Mouse (Mus musculus): Measurements from ENCODE around the gene Fgfr2. TPM values are rescaled to one million over a fixed set of nuclear protein-coding genes. Genes with fewer than 3 reads are reported as not detected.

Gene Fgfr2
- total RNA-seq, 2 experiments from 2014 or later, result 43.7 to 44.3 TPM

- no peak for DNase-seq (ENCODE audit: extremely low spot score in 1 of 2, low spot score in 1 of 2)
Measured at GRCm38 (mm10) chr7:130932921-130933320, 2190.2 kb downstream of the Fgfr2 start.

- DNase-seq (ENCODE audit: extremely low spot score in 1 of 2, low spot score in 1 of 2), result no peak
Measured at GRCm38 (mm10) chr7:130930401-130930800, 2192.7 kb downstream of the Fgfr2 start.

- no peak for DNase-seq (ENCODE audit: extremely low spot score in 1 of 2, low spot score in 1 of 2)
Measured at GRCm38 (mm10) chr7:130922981-130923731, 2200.0 kb downstream of the Fgfr2 start.

GRCm38 (mm10) chr7:130918260-130918659 lies 2204.9 kb downstream of the Fgfr2 start:
- DNase-seq (ENCODE audit: extremely low spot score in 1 of 2, low spot score in 1 of 2), result no peak

- DNase-seq (ENCODE audit: extremely low spot score in 1 of 2, low spot score in 1 of 2), result no peak
Measured at GRCm38 (mm10) chr7:130914693-130915363, 2208.3 kb downstream of the Fgfr2 start.

- no peak for DNase-seq (ENCODE audit: extremely low spot score in 1 of 2, low spot score in 1 of 2)
Measured at GRCm38 (mm10) chr7:130910841-130911240, 2212.3 kb downstream of the Fgfr2 start.

- no peak for DNase-seq (ENCODE audit: extremely low spot score in 1 of 2, low spot score in 1 of 2)
Measured at GRCm38 (mm10) chr7:130904571-130905365, 2218.4 kb downstream of the Fgfr2 start.

GRCm38 (mm10) chr7:130903505-130904074 lies 2219.6 kb downstream of the Fgfr2 start:
- DNase-seq (ENCODE audit: extremely low spot score in 1 of 2, low spot score in 1 of 2), result no peak

GRCm38 (mm10) chr7:130902929-130903328 lies 2220.2 kb downstream of the Fgfr2 start:
- no peak for DNase-seq (ENCODE audit: extremely low spot score in 1 of 2, low spot score in 1 of 2)

GRCm38 (mm10) chr7:130900233-130900848 lies 2222.8 kb downstream of the Fgfr2 start:
- no peak for DNase-seq (ENCODE audit: extremely low spot score in 1 of 2, low spot score in 1 of 2)

- no peak for DNase-seq (ENCODE audit: extremely low spot score in 1 of 2, low spot score in 1 of 2)
Measured at GRCm38 (mm10) chr7:130898373-130898772, 2224.8 kb downstream of the Fgfr2 start.

GRCm38 (mm10) chr7:130897201-130897600 lies 2225.9 kb downstream of the Fgfr2 start:
- DNase-seq (ENCODE audit: extremely low spot score in 1 of 2, low spot score in 1 of 2), result no peak

GRCm38 (mm10) chr7:130896064-130896463 lies 2227.1 kb downstream of the Fgfr2 start:
- no peak for DNase-seq (ENCODE audit: extremely low spot score in 1 of 2, low spot score in 1 of 2)

- DNase-seq (ENCODE audit: extremely low spot score in 1 of 2, low spot score in 1 of 2), result no peak
Measured at GRCm38 (mm10) chr7:130895618-130895945, 2227.6 kb downstream of the Fgfr2 start.

GRCm38 (mm10) chr7:130894931-130895617 lies 2228.1 kb downstream of the Fgfr2 start:
- no peak for DNase-seq (ENCODE audit: extremely low spot score in 1 of 2, low spot score in 1 of 2)

- no peak for DNase-seq (ENCODE audit: extremely low spot score in 1 of 2, low spot score in 1 of 2)
Measured at GRCm38 (mm10) chr7:130892973-130893372, 2230.2 kb downstream of the Fgfr2 start.

GRCm38 (mm10) chr7:130890871-130891270 lies 2232.3 kb downstream of the Fgfr2 start:
- DNase-seq (ENCODE audit: extremely low spot score in 1 of 2, low spot score in 1 of 2), result no peak

GRCm38 (mm10) chr7:130887946-130888345 lies 2235.2 kb downstream of the Fgfr2 start:
- no peak for DNase-seq (ENCODE audit: extremely low spot score in 1 of 2, low spot score in 1 of 2)

GRCm38 (mm10) chr7:130886246-130886645 lies 2236.9 kb downstream of the Fgfr2 start:
- DNase-seq (ENCODE audit: extremely low spot score in 1 of 2, low spot score in 1 of 2), result no peak

- no peak for DNase-seq (ENCODE audit: extremely low spot score in 1 of 2, low spot score in 1 of 2)
Measured at GRCm38 (mm10) chr7:130884161-130884560, 2239.0 kb downstream of the Fgfr2 start.
